Mouse (Mus musculus) stomach, embryonic 14.5 days (tissue): ENCODE measurements around the gene Ccdc86. TPM values are rescaled to one million over a fixed set of nuclear protein-coding genes. Genes with fewer than 3 reads are reported as not detected.

Source experiments
- ATAC-seq: fragments of 200-750 bp; cut with Nextera tagmentation; 2 replicates; pipeline ENCODE4 v1.8.0; 2017; ENCODE audit warnings: low read depth, moderate TSS enrichment; ENCODE audit not compliant: insufficient number of reproducible peaks, insufficient read depth, low FRiP score
- H3K27ac ChIP-seq: fragments of 300-500 bp; sonication (generic); 2 replicates; pipeline ENCODE4 v1.5.1; 2014; ENCODE audit warnings: mild to moderate bottlenecking, low read length, moderate library complexity, mixed read lengths
- H3K27me3 ChIP-seq: fragments of 300-500 bp; sonication (generic); 2 replicates; pipeline ENCODE4 v1.6.1; 2014; ENCODE audit warnings: low read length, control low read depth, mixed read lengths; ENCODE audit not compliant: control insufficient read depth, insufficient read depth
- H3K36me3 ChIP-seq: fragments of 300-500 bp; sonication (generic); 2 replicates; pipeline ENCODE4 v1.6.1; 2014; ENCODE audit warnings: mild to moderate bottlenecking, control low read depth, low read length, moderate library complexity, mixed read lengths; ENCODE audit not compliant: control insufficient read depth, insufficient read depth
- H3K4me1 ChIP-seq: fragments of 300-500 bp; sonication (generic); 2 replicates; pipeline ENCODE4 v1.6.1; 2014; ENCODE audit warnings: low read length, control low read depth, mixed read lengths; ENCODE audit not compliant: control insufficient read depth, insufficient read depth
- H3K4me2 ChIP-seq: fragments of 300-500 bp; sonication (generic); replicated peaks from 2 replicates; pipeline ENCODE4 v1.6.1; 2014; ENCODE audit warnings: low read depth, low read length, control low read depth
- H3K4me3 ChIP-seq: fragments of 300-500 bp; sonication (generic); 2 replicates; pipeline ENCODE4 v1.5.1; 2014; ENCODE audit warnings: low read depth, low read length, control low read depth
- H3K9ac ChIP-seq: fragments of 300-500 bp; sonication (generic); replicated peaks from 2 replicates; pipeline ENCODE4 v1.6.1; 2014; ENCODE audit warnings: low read depth, mild to moderate bottlenecking, control low read depth, low read length, moderate library complexity, mixed read lengths
- H3K9me3 ChIP-seq: fragments of 300-500 bp; sonication (generic); 2 replicates; pipeline ENCODE4 v1.6.1; 2016; ENCODE audit warnings: low read depth, low read length, control low read depth; ENCODE audit not compliant: control insufficient read depth
- WGBS: fragments of 180-500 bp; shearing (Covaris S2); extraction: QIAGEN DNeasy Blood & Tissue Kit; methylation state at CpG from one replicate; pipeline ENCODE4 v1.1.7; 2014; 5-methylcytosine and 5-hydroxymethylcytosine counted together
- polyA plus RNA-seq: library from polyadenylated mRNA; unstranded; fragments of >200 nt; fragmentation: Nextera tagmentation; extraction: Ambion mirVana; gene quantifications from 2 replicates; pipeline ENCODE4 v1.2.1, GENCODE M21; 2014

Gene Ccdc86
- polyA plus RNA-seq, 1 experiment from 2014 or later: 24.6 TPM

GRCm38 (mm10) chr19:10979184-10980168, 30.4 kb upstream of the Ccdc86 start:
- Histone ChIP-seq H3K27ac (no peak overlapping the region), H3K4me3 (no peak overlapping the region), H3K4me2 (no peak overlapping the region; the same call in 1 of the 2 replicates), H3K4me1 (peaks cover 5% of the 10 kb centered on the region), H3K9me3 (no peaks in the 10 kb centered on the region), H3K36me3 (no peaks in the 10 kb centered on the region), H3K27me3 (no peaks in the 10 kb centered on the region), H3K9ac (no peak overlapping the region)
- peak; percentile 39; the same call in 1 of the 2 replicates for ATAC-seq
- 11% methylated on average over 18 of the region's 18 CpGs for WGBS

GRCm38 (mm10) chr19:10976318-10976717, 27.3 kb upstream of the Ccdc86 start:
- Histone ChIP-seq H3K4me1 (peaks cover 16% of the 10 kb centered on the region), H3K9me3 (peaks cover 5% of the 10 kb centered on the region; the same call in 1 of the 2 replicates), H3K27ac (no peak overlapping the region), H3K4me2 (no peak overlapping the region), H3K36me3 (no peaks in the 10 kb centered on the region), H3K4me3 (no peak overlapping the region), H3K9ac (no peak overlapping the region), H3K27me3 (no peaks in the 10 kb centered on the region)
- no peak for ATAC-seq
- 47% methylated on average over 4 of the region's 4 CpGs for WGBS

GRCm38 (mm10) chr19:10975187-10975586, 26.1 kb upstream of the Ccdc86 start:
- H3K4me3 ChIP-seq: no peak overlapping the region
- peaks cover 16% of the 10 kb centered on the region for H3K4me1 ChIP-seq
- WGBS: 87% methylated on average over 2 of the region's 2 CpGs
- no peak overlapping the region for H3K4me2 ChIP-seq
- peaks cover 5% of the 10 kb centered on the region; the same call in 1 of the 2 replicates for H3K9me3 ChIP-seq
- H3K27me3 ChIP-seq: no peaks in the 10 kb centered on the region
- H3K27ac ChIP-seq: no peak overlapping the region
- ATAC-seq: no peak
- H3K36me3 ChIP-seq: no peaks in the 10 kb centered on the region
- H3K9ac ChIP-seq: no peak overlapping the region

DNA sequence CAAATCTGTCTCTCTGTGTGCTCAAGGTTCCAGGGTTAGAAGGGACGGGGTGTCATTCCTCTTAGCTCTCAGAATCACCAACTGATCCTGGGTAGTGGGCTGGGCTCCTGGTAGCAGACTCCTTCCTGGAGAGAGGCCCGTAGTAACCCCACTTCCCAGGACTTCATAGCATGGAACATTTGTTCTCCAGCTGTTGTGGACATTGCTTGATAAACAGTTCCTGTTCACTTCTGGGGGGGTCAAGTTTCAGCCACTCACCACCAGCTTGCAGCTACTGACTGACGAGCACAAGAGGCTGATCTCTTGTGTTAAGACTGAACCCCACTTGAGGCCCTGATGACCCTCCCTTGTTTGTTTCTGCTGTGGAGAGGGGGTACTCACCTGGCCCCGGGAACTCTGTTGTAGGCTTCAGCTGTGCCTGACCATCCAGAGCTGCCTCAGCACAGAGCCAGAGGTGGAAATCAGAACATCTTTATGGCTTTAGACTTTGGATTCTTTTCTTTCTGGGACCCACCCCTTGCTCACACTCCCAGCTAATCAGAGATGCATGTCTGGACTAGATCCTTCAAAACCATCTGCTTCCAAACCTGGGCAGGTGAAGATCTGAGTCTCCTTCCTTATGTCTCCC, 25.3 kb upstream of the Ccdc86 start, which contains the start of gene Ms4a10:
Gene Ms4a10, minus strand, starts transcription at position 433 of the 628 bp plus-strand sequence.
- 20% methylated on average over 4 of the region's 4 CpGs for WGBS
- Histone ChIP-seq H3K4me2 (no peak within 1 kb of the TSS), H3K4me3 (no peak within 1 kb of the TSS), H3K36me3 (no peaks in the 10 kb centered on the region), H3K9me3 (peaks cover 5% of the 10 kb centered on the region; the same call in 1 of the 2 replicates), H3K27ac (peak within 1 kb of the TSS; percentile 78), H3K9ac (no peak within 1 kb of the TSS), H3K4me1 (peaks cover 16% of the 10 kb centered on the region), H3K27me3 (no peaks in the 10 kb centered on the region)
- peak; percentile 74; the same call in 1 of the 2 replicates for ATAC-seq

- Histone ChIP-seq H3K4me3 (no peak overlapping the region), H3K4me2 (no peak overlapping the region), H3K9me3 (peaks cover 5% of the 10 kb centered on the region; the same call in 1 of the 2 replicates), H3K27ac (peak overlapping the region; percentile 78), H3K27me3 (no peaks in the 10 kb centered on the region), H3K9ac (no peak overlapping the region), H3K36me3 (no peaks in the 10 kb centered on the region), H3K4me1 (peaks cover 16% of the 10 kb centered on the region)
- 33% methylated on average over 2 of the region's 2 CpGs for WGBS
- peak; percentile 46; the same call in 1 of the 2 replicates for ATAC-seq
Measured at GRCm38 (mm10) chr19:10973187-10973586, 24.1 kb upstream of the Ccdc86 start.

GRCm38 (mm10) chr19:10972660-10973059, 23.6 kb upstream of the Ccdc86 start:
- Histone ChIP-seq H3K9me3 (peaks cover 5% of the 10 kb centered on the region; the same call in 1 of the 2 replicates), H3K9ac (no peak overlapping the region), H3K27me3 (no peaks in the 10 kb centered on the region), H3K36me3 (no peaks in the 10 kb centered on the region), H3K27ac (peak overlapping the region; percentile 68), H3K4me2 (no peak overlapping the region), H3K4me1 (peaks cover 16% of the 10 kb centered on the region), H3K4me3 (no peak overlapping the region)
- 63% methylated on average over 3 of the region's 3 CpGs for WGBS
- no peak for ATAC-seq

GRCm38 (mm10) chr19:10970457-10970856, 21.4 kb upstream of the Ccdc86 start:
- no peaks in the 10 kb centered on the region for H3K27me3 ChIP-seq
- H3K9ac ChIP-seq: no peak overlapping the region
- no peak overlapping the region for H3K4me2 ChIP-seq
- no peaks in the 10 kb centered on the region for H3K36me3 ChIP-seq
- no peak overlapping the region for H3K27ac ChIP-seq
- H3K9me3 ChIP-seq: peaks cover 5% of the 10 kb centered on the region; the same call in 1 of the 2 replicates
- WGBS: 75% methylated on average over 3 of the region's 3 CpGs
- no peak for ATAC-seq
- peaks cover 13% of the 10 kb centered on the region for H3K4me1 ChIP-seq
- H3K4me3 ChIP-seq: no peak overlapping the region

DNA sequence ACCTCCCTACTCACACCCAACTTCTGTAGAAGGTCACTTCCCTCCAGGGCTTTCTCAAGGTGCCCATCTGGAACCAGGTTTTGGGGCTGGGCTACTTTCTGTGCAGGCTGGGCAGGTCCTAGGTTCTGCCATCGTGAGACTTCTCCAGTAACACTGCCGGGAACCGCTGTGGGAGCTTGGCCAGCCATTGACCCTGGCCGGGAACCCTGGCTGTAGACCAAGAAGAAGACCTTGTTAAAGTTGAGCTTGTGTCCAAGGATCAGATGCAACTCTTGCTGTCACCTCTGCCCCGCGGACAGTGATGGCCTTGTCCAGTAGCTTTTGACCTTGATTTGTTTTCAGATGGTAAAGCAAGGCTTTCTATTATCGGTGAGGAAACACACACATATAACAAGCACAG, 19.5 kb upstream of the Ccdc86 start:
- WGBS: 93% methylated on average over 7 of the region's 7 CpGs
- Histone ChIP-seq H3K9ac (no peak overlapping the region), H3K27me3 (no peaks in the 10 kb centered on the region), H3K9me3 (peaks cover 5% of the 10 kb centered on the region; the same call in 1 of the 2 replicates), H3K4me3 (no peak overlapping the region), H3K27ac (no peak overlapping the region), H3K4me2 (no peak overlapping the region), H3K36me3 (no peaks in the 10 kb centered on the region), H3K4me1 (peaks cover 3% of the 10 kb centered on the region; the same call in 1 of the 2 replicates)
- no peak for ATAC-seq
